Mouse (Mus musculus) mesoderm, embryonic 11.5 days (tissue): ENCODE results near the gene Dnmt3c.
A peak's percentile ranks its signal among the peaks of the same experiment; 100 is the strongest.
"Not testable (repeated sequence)": the region's sequence is repeated elsewhere in the genome, so short reads cannot be mapped to it uniquely, and the experiment has no call there.

Experiments used
- DNase-seq: peaks from one replicate; pipeline ENCODE4 v3.0.0-alpha.2; 2012; ENCODE audit warnings: low read depth, low spot score

The Dnmt3c gene

DNA sequence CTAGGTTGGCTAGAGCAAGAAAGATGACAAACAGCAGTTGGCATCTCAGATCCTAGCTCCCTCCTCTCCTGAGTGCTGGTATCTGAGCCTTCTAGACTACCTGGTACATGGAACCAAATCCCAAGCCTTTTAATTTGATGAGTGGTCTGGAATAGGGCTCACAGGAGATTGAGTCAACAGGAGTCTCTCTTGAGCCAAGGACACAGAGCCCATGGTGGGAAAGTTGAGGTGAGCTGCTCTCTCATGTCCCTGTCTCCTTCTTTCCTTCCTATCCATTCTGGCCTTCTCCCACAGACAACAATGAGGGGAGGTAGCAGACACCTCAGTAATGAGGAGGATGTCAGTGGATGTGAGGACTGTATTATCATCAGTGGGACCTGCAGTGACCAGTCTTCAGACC is at the start of gene Dnmt3c:
Gene Dnmt3c, plus strand, starts transcription at position 301 of the 400 bp plus-strand sequence.
- no peak for DNase-seq

DNA sequence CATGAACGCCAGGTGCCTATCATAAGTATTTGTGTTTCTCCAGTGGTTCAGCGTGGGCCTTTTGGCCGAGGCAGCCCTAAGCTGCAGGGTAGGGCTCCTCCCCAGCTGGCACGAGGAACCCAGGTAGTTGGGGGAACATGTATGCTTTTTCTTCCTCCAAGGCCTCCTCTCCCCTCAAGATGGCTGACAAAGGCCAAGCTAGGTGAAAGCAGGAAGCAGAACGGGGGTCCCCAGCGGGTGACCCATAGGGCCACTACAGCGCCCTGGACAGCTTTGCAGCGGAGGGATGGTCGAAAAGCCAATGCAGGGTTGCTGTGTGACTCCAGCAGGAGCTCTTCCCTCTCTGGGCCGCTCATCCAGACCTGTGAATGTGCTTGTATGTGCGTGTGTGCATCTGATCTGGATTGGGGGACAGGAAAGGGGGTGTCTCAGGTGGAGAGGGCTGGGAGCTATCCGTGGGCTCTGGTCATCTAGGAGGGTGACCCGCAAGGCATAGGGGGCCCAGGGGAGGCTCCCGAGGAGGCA is 47.6 kb upstream of the Dnmt3c start:
- no peak for DNase-seq

DNA sequence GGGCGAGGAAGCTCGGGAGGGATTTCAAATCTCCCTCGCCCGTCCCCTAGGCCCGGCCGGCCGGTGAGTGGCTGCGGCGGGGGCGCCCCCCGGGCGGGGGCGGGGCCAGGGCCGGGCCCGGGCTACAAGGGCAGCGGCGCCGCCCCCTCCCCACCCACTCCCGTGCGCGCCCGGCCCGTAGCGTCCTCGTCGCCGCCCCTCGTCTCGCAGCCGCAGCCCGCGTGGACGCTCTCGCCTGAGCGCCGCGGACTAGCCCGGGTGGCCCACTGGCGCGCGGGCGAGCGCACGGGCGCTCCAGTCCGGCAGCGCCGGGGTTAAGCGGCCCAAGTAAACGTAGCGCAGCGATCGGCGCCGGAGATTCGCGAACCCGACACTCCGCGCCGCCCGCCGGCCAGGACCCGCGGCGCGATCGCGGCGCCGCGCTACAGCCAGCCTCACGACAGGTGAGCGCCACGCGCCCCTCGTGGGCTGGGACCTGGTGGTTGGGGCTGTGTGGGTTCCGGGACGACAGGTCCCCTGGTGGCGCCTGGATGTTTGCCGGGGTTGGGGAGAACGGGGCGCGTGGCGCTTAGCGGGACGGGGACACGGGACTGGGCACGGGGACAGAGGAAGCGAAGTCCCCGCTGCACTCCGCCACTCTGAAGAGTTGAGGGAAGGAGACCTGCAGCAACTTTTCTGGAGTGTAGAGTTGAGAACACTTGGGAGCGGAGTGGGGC is 47.0 kb upstream of the Dnmt3c start, which contains the start of gene Dnmt3b:
Gene Dnmt3b, plus strand, starts transcription at position 153 of the 716 bp plus-strand sequence.
- DNase-seq: peak; percentile 76

DNA sequence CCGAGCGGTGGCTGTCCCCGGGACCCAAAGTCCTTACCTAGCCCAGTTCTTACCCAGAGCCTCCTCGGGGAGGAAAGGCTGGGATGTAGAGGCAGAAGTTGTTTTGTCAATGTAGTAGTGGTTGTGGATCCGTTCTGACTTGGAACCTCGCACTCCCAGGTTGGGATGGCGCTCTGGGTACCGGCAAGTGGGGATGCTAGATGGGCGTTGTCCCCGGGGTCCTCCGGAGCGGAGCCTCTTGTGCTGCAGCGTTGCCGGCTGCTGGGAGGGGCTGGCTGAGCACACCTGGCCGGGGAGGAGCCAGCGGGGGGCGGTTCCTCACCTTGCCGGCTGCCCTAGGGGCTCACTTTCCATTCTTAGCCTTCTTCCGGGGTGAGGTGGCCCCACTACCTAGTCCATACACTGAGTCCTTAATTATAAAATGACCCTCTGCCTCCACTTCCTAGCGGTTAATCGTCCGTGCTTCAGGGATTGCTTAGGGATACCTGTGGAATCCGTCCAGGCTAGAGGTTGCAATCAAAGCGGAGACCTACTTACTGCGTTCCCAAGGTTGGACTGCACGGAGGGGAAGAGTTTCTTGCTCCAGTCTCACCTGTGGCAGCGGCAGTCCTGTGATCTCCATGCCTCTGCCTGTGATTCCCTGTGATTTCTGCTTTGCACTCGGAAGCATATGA is 46.3 kb upstream of the Dnmt3c start:
- peak; percentile 12 for DNase-seq

DNA sequence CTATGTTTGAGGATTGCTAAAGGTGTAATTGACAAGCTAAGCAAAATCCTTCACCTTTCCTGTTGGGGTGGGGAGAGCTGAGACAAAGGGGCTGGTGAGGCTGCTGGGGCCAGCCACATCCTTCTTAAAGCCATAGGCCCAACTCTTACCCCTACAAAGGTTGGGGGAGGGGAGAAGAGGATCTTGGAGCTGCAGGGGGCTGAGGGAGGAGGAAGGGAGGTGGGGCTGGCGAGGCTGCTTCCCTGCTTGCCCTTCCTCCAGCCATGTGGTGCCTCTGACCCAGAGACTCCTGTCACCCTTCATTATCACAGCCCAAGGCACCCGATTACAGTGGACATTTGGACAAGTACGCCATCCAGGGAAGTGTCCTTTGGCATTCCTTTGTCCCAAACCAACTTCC is 44.8 kb upstream of the Dnmt3c start:
- no peak for DNase-seq

DNA sequence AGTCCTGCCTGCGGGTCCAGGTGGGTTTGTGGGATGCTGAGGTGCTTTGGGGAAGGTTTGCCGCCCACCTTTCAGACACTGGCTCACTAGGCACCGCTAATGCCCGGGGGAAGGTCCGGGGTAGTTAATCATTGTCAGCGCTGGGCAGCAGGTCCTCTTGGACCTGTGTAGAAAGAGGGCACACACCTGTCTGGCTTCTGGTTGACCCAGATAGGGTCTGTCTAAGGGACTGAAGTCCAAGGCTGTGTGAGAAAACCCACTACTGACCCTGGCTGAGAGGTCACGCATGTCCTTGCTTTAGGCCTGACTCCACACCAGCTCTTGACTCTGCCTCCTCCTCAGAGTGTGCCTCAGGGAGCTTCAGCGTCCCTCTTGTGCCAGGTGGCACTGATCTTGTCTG is 38.8 kb upstream of the Dnmt3c start:
- DNase-seq: not testable (repeated sequence)

DNA sequence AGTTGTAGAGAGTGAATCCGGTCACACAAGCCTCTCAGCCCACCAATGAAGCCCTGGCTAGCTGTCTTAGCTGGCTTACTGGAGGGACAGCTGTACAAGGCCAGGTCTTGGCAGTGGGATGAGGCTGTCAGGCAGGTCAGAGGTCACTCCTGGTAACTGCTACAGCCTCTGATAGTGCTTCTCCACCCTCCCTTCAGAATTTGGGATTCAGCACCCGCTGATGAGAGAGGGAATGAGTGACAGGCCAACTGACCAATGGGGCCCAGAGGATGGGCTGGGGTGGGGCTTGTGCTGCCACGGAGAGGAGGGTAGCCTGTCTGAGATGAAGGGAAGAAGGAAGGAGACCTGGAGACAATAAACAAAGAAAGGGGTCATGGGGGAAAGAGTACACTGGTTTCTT is 35.8 kb upstream of the Dnmt3c start:
- peak; percentile 54 for DNase-seq

DNA sequence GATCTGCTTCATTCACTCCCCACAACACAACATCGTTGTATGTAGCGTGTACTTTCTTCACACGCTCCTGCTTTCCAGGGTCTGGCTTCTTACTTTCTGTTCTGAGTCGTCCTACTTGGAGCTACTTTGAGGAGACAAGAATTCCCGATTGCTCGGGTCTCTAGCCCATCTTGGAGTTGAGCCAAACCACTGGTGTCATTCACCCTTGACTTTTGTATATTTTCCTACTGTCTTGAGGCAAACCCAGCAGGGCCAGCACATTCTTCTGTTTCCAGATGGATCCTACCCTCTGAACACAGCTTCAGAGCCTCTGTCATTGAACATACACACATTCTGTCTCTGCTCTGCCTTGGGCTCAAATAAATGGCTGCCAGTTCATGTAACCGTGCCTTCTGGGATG is 31.1 kb upstream of the Dnmt3c start:
- peak; percentile 16 for DNase-seq

DNA sequence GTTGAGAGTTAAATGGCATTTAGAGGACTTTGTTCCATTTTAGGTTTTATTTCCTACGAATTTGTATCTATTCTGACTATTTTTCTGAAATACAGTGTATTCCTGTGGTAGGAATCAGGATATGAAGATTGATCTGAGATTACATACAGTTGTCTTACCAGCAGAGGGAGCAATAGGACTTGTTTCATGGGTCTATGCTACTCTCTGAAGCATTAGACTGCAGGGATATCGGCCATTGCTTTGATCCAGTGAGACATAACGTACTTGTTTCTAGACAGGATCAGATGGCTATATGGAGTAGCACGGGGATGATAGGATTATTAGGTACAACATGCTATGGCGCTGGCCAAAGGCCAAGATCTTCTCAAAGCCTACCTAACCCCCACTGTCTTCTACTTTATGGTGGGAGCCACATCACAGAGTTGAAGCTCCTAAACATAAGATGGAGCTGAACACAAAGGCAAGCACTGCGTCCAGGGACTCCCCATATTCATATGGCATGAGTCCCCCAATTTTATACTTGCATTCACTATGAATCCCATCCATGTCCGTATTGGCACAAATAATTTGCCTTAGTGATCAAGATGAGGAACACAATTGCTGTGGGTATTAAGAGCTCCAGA is 27.6 kb upstream of the Dnmt3c start:
- DNase-seq: peak; percentile 59

DNA sequence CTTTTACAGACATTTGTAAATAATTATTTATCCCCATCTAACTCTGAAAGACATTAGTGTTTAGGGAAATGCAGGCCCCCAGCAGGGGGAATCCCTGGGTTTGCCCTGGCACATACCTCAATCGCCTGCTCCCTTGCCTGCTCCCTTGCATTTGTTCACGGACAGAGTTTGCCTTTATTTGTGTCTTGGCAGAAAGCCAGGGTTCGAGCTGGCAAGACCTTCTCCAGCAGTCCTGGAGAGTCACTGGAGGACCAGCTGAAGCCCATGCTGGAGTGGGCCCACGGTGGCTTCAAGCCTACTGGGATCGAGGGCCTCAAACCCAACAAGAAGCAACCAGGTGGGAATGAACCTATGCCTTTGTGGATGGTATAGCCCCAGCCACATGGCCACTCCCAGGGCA is 26.3 kb upstream of the Dnmt3c start:
- no peak for DNase-seq

DNA sequence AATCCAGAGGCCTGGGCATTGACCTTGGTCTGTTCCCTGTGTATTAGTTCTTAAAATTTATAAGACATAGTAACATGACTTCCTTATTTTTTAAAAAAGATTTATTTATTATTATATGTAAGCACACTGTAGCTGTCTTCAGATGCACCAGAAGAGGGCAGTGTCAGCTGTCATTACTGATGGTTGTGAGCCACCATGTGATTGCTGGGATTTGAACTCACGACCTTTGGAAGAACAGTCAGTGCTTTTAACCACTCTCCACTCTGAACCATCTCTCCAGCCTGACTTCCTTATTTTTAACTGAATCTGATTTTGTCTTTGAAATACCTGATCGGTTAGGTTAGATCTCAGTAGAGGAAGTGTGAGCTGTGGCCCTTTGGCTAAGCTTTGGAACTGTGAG is 23.8 kb upstream of the Dnmt3c start:
- no peak for DNase-seq

DNA sequence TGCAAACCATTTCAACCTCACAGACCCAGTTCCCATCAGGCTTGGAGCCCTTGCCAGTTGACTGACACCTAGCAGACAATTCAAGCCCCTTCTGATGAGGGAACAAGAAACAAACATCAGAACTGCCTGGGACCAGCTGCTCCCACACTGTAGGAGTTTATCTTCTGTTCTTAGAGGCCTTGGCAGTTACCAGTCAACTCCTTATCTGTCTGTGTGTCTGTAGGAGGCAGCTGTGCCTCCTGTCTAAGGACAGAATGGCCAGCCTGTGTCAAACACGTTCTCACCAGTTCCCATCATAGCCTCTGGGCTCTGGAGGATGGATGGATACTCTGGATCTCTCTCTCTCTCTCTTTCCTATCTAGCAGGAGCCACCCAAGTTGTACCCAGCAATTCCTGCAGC is 21.1 kb upstream of the Dnmt3c start:
- DNase-seq: not testable (repeated sequence)

DNA sequence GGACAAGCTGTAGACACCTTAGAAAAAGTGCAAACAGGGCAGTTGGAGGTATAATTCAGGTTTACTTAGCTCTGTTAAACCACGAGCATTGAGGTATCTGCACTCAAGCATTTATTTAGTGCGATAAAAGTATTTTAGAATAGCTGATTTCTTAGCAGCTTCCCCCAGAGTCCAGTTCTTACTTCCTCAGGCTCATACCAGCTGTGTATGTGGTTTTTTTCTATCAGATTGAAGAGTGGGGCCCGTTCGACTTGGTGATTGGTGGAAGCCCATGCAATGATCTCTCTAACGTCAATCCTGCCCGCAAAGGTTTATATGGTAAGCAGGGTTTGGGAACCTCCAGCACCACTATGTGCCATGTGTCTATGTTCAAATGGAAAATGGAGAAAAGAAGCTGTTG is 19.5 kb upstream of the Dnmt3c start:
- DNase-seq: no peak

DNA sequence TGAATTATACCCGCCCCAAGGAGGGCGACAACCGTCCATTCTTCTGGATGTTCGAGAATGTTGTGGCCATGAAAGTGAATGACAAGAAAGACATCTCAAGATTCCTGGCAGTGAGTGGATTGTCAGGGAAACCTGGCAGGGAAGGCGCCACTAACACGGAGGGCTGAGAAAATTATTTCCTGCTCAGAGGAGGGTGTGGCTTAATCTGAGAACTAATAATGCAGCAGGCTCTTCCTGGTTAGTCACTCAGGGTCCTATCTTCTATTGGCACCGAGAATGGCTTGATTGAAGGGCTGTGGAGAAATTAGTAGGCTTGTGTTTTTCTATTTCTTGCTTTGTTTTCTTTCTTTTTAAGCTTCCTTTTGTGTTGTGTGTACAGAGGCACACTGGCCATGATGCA is 18.9 kb upstream of the Dnmt3c start:
- DNase-seq: no peak

DNA sequence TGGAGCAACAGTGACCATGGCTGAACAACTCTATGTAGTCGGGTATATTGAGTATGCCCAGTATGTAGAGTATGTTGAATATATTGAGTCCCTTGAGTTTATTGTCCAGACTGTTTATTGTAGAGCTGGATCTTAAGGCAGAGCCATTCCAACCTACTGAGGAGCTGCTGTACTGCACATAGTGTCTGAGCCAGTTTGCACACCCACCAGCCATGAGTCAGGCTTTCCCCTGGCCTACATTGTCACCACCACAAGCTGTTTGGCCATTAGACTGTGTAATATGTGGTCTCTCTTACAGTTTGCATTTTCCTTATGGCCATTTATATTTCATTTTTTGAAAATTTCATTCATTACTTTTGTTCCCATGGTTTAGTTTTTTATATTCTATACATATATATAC is 16.5 kb upstream of the Dnmt3c start:
- no peak for DNase-seq

DNA sequence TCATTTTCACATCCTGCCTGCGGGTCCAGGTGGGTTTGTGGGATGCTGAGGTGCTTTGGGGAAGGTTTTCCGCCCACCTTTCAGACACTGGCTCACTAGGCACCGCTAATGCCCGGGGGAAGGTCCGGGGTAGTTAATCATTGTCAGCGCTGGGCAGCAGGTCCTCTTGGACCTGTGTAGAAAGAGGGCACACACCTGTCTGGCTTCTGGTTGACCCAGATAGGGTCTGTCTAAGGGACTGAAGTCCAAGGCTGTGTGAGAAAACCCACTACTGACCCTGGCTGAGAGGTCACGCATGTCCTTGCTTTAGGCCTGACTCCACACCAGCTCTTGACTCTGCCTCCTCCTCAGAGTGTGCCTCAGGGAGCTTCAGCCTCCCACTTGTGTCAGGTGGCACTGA is 3.0 kb upstream of the Dnmt3c start:
- DNase-seq: not testable (repeated sequence)

DNA sequence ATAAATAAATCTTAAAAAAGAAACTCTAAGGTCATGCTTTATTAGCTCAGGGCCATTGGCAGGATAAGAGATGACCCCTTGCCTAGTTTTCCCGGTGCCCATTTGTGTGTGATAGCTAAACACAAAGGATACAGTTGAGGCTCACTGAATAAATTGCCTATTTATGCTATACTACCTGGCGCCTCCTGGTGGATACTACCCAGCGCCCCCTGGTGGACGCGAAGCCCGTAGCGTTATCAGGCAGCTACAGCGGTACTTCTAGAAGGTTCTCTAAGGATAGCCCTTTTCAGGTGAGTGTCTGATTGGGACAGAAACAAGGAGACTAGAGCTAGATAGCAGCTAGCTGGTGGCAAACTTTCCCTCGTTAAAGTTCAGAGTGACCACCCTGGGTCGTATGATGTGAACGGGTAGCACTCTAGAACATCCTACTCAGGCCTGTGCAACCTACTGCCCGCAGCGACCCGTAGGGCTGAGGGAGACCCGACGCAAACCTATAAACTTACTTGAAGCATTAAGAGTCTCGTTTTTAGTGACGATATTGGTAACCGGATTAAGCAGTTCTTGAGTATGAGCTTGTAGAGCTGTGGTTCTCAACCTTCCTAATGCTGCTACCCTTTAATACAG is 1.9 kb upstream of the Dnmt3c start:
- peak; percentile 30 for DNase-seq

DNA sequence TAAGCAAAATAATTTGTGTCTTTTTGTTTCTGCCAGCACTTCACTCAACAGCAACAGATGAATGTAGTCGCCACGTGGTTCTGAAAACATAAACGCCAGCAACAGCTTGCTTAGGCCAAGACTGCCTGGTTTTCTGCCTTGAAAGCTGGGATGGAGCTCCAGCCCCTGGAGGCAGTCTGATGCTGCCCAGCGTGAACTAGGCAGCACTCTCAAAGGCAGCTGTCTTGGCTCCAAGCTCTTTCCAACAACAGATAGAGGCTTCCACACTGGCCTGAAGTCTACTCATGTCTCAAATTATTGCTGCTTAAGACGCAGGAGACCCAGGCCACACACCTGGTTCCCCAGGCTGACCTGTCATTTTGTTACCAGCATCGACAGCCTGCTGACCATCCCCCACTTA is 6.9 kb downstream of the Dnmt3c start:
- no peak for DNase-seq

DNA sequence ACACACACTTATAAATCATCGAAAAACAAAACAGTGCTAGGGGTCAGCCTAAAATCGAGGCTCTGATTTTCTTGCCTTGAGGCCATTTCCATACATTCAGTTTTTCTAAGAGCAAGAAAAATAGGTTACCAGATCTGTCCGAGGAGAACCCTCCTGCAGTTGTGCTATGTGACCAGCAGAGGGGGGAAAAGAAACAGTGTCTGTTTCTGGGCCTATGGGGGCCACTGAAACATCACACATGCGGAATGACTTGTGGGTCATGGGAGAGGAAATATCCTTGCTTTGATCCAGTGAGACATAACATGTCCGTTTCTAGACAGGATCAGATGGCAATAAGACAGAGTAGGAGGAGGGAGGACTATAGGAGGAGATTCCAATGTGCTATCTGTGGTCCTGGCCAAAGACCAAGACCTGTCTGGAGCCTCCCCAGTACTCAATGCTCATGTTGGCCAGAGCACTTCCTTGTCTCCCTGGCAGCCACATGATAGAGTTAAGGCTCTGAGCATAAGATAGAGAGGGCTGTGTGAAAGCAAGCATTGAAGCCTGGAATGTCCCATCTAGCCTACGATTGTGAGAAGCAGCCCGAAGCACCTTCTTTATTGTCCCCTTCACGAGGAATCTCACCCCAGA is 14.4 kb downstream of the Dnmt3c start:
- peak; percentile 58 for DNase-seq

DNA sequence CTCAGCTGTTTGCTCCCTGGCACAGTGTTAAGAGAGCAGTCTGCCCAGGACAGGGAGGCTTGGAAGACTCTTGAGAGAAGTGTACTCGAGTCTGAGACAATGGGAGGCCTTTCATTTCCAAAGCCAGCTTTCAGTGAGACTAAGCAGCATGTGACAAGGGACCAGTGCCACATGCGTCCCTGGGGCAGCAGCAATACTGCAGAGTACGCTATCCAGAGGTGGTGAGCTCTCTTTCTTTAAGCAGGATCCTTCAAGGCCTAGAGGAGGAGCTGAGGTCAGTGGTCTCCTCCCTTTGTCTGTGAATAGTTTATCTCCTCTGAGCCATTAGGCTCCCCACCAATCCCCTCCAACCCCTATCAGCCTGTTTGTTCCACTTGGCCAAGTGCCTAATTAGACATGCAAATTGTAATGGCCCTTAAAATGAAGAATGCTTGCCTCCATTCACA is 16.2 kb downstream of the Dnmt3c start:
- peak; percentile 30 for DNase-seq

DNA sequence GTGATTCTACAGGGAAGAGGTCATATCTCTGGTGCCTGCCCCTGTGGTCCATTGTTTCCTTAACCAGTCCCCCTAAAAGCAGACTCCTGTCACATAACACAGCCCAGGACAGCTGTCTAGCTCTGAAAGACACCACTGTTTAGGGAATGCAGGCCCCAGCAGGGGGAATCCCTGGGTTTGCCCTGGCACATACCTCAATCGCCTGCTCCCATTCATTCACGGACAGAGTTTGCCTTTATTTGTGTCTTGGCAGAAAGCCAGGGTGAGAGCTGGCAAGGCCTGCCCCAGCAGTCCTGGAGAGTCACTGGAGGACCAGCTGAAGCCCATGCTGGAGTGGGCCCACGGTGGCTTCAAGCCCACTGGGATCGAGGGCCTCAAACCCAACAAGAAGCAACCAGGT is 16.8 kb downstream of the Dnmt3c start:
- peak; percentile 52 for DNase-seq

DNA sequence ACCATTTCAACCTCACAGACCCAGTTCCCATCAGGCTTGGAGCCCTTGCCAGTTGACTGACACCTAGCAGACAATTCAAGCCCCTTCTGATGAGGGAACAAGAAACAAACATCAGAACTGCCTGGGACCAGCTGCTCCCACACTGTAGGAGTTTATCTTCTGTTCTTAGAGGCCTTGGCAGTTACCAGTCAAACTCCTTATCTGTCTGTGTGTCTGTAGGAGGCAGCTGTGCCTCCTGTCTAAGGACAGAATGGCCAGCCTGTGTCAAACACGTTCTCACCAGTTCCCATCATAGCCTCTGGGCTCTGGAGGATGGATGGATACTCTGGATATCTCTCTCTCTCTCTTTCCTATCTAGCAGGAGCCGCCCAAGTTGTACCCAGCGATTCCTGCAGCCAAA is 21.4 kb downstream of the Dnmt3c start:
- DNase-seq: not testable (repeated sequence)
